Mouse (Mus musculus) adrenal gland, adult 8-10 months (tissue): ENCODE measurements around the gene Glis2. TPM values are rescaled to one million over a fixed set of nuclear protein-coding genes. Genes with fewer than 3 reads are reported as not detected.

Experiments used
- DNase-seq: peaks from one replicate; pipeline ENCODE4 v3.0.0; 2022
- total RNA-seq, 4 experiments: library from RNA; stranded (reverse); gene quantifications; 2 replicates each; pipeline ENCODE4 v1.2.4; 2022

Glis2 gene
- total RNA-seq, 4 experiments from 2014 or later = 14.6 to 28.9 (median 23.8) TPM

DNA sequence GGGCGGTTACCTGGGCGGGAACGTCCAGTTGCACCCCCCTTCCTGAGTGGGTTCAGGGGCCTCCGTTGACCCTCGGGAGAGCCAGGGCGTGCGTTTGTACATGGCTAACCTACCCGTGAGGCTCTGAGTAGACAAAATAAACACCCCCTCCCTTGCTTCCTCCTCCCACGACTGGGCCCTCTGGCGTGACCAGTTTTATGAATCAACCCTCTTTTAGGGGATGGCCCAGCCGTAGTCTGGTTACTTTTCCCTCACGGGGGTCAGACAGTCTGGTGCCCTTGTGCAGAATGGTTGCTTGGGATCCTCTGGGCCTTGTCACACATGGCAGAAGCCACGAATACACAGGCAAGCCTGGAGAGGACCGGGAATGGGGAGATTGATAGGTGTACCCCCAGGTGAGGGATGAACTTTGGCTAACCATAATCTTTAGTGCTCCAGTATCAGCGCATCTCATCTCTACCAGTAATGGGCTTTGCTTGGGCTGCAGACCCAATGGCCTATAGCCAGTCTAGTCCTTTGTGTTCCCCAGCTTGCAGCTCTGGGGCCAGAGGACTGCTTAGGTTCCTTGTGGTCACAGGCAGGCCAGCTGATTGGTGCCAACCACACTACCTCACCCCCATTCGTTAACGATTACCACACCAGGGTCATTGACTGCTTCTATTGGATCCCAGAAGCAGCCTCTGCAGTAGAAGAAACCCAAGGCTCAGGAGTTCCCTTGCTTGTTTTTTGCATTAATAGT lies 45.9 kb downstream of the Glis2 start:
- no peak for DNase-seq

DNA sequence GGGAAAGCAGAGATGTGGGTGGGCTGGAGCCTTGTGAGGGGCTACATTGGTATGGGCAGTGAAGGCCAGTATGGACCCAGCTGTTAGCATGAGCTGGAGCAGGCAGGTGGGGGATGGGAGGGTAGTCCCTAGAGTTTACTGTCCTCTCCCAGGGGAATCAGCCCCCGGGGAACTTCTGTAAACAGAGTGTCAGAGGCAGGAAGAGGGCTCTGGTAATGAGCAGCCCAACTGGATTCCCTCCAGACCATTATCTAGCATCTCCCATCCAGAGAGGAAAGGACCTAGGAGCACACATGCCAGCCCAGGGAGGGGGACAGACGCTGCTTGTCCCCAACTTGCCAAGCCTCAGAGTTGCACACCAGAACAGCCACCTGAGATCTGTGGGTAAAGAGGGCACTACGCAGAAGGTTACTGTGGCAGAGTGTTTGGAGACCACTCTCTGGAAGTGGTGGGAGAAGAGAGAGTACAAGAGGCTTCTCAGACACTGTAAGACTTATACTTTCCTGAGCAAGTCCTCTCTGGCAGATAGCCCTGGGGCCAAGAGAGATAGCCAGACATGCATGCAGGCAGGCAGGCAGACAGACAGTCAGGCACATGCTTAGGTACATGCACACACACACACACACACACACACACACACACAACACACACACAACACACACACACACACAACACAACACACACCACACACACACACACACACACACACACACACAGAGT lies 46.8 kb downstream of the Glis2 start:
- no peak for DNase-seq

DNA sequence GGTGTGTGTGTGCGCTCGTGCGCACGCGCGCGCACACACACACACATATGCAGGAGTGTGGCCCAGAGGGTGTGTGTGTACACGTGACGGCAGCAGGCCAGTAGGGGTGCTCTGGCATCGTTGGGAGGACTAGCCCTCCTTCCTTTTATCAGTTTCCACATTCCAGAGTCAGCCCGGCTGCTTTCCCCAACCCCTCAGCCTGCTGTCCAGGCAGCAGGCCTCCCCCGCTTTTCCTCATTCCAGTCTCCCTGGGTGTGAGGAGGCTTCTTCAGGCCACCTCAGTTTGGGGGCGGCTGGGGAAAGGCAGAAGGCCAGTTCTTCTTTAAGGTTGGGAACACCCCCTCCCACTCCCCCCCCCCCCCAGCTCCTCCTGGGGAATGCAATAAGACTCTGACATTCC lies 47.7 kb downstream of the Glis2 start:
- no peak for DNase-seq

DNA sequence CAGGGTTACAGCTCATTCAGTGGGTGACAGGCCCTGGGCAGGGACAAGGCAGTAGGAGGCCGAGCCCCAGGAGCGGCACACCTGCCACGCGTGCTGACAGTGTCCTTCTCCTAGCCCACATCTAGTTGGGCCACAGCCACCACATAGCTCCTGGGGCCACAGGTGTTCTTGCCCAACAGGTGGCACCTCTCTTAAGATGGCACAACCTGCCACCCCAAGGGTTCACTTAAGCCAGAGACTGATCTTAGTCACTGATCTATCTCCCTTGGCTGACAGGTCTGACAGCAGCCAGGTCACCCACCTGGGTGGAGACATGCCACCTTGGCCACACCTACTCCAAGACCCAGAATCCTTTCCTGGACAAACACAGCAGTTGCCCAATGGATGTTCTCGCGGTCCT lies 48.4 kb downstream of the Glis2 start:
- DNase-seq = no peak

DNA sequence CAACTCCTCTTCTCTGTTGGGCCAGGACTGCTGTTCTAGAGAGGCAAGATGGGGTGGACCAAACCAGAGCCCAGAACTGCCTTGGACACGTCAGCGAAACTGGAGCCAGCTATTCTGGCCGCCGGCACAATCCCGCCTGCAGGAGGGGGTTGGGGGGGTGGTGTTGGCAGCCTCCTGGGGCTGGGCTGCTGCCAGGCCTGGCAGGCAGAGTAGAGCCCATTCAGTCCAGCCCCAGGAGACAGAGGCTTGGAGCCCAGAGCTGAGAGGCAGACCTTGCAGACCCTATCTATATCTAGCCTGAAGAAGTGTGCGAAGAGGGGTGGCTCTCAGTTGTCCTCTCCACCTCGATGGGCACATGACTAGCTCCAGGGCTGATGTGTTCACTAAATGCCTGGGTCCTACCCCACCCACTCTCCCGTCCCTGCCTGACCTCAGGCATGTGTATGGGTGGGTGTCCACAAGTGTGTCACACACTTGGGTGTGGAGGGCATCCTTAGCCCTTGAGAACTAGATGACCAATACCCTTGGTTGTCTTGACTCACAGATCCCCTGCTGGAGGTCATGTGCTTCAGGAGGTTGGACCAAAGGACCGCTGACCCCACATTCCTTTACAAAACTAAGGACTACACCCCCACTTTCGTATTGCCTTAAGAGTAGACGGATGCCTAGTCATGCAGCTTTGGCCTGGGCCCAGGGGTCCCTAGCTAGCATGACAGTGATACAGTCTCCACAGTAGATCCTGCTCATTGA lies 49.3 kb downstream of the Glis2 start:
- DNase-seq = peak; percentile 73

DNA sequence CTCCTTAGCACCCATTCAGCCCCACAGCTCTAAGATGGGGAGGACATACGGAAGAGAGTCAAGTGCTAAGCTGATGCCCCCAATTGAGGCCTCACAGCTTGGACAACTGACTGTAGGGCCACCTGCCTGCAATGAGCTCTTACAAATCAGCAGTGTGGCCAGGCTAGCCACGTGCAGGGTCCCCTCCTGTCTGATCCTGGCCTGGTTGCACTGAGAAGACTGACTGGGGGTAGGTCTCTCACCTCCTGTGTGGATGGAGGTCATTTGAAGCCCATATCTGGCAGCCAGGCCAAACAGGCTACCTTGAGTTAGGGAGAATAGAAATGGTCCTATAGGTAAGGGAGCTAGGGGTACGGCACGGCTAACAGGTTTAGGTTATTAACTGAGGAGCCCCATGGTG lies 51.4 kb downstream of the Glis2 start:
- DNase-seq = no peak

DNA sequence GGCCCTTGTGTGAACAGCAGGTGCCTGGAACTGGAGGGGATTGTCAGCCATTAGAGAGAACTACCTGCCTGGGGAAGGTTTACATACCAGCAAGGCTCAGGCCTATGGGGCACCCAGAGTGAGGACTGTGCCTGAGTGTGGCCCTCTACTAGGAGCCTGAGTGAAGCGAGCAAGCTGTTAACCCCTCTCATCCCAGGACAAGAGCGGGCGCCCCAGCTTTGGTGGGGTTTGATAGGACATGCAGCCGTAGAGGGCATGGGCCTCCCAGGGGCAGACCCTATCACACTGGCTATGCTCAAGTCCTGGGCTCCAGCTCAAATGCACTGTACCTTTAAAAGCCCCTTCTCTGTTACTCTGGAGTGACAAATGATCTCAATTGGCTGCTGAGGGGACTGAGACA lies 52.3 kb downstream of the Glis2 start:
- DNase-seq = no peak

DNA sequence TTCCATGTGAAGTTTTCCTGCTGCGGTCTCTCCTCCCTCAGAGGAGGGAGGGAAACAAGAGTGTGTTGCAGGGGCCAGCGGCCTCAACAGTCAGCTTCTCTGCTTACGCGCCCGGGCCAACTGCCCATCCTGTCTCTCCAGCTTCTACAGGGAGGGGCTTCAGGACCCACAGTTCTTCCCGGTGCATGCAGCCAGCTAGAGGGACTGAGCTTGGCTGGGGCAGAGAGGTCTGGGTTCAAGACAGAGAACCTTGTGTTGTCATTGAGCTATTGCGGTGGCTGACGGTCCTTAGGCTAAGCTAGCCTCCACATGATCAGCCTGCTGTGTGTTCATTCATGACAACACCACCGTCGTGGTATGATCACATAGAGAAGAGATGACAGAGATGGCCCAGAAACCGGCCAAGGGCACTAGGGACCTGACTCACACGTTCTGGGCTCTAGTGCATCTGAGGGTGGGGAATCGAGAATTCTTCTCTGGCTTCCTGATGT lies 53.2 kb downstream of the Glis2 start:
- DNase-seq = peak; percentile 79

DNA sequence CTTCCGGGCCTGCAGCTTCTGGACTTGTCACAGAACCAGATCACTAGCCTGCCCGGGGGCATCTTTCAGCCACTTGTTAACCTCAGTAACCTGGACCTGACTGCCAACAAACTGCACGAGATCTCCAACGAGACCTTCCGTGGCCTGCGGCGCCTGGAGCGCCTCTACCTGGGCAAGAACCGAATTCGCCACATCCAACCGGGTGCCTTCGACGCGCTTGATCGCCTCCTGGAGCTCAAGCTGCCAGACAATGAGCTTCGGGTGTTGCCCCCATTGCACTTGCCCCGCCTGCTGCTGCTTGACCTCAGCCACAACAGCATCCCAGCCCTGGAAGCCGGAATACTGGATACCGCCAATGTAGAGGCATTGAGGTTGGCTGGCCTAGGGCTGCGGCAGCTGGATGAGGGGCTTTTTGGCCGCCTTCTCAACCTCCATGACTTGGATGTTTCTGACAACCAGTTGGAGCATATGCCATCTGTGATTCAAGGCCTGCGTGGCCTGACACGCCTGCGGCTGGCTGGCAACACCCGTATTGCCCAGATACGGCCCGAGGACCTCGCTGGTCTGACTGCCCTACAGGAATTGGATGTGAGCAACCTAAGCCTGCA lies 54.0 kb downstream of the Glis2 start:
- DNase-seq = no peak

DNA sequence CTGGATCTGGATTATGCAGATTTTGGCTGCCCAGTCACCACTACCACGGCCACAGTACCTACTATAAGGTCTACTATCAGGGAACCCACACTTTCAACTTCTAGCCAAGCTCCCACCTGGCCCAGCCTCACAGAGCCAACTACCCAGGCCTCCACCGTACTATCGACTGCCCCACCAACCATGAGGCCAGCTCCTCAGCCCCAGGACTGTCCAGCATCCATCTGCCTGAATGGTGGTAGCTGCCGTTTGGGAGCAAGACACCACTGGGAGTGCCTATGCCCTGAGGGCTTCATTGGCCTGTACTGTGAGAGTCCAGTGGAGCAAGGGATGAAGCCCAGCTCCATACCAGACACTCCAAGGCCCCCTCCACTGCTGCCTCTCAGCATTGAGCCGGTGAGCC lies 54.7 kb downstream of the Glis2 start:
- DNase-seq = no peak

DNA sequence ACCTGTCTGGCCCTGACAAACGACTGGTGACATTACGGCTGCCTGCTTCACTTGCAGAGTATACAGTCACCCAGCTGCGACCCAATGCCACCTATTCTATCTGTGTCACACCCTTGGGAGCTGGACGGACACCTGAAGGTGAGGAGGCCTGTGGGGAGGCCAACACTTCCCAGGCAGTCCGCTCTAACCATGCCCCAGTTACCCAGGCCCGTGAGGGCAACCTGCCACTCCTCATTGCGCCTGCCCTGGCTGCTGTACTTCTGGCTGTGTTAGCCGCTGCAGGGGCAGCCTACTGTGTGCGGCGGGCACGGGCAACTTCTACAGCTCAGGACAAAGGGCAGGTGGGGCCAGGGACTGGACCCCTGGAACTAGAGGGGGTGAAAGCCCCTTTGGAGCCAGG lies 55.2 kb downstream of the Glis2 start:
- DNase-seq = no peak

DNA sequence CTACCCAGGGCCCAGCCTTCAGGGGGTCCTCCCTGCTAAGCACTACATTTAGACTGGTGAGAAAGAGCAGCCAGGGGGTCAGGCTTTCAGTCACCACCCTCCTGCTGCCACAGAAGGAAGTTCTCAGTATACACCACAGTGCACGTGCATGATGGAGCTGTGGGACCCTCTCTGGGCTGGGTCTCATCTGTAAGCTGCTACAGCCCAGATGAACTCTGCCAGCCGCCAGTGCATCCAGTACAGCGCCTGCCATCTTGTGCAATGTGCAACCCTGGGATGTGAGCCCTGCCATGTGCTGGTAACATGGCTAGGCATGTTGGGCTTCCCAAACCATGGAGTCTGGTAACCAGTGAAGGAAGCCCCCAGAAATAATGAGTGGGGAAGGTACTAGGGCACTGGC lies 55.6 kb downstream of the Glis2 start:
- no peak for DNase-seq

DNA sequence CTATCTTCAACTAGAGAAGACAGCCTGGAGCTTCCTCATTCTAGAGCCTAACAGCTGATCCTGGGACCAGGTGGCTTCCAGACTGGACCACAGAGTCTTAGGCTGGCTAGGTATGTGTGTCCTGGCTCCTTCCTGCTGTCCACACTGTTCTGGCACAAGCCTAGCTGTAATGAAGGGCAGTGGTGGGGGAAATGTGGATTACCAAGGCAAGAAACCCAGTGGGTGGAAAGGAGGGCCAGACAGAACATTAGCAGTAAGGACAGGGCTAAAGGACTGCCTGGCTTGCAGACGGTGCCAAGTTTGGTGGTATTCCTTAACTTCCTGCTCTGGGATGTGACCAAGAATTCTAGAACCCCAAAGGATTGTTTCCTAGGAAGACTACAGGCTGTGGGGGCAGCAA lies 56.6 kb downstream of the Glis2 start:
- no peak for DNase-seq

DNA sequence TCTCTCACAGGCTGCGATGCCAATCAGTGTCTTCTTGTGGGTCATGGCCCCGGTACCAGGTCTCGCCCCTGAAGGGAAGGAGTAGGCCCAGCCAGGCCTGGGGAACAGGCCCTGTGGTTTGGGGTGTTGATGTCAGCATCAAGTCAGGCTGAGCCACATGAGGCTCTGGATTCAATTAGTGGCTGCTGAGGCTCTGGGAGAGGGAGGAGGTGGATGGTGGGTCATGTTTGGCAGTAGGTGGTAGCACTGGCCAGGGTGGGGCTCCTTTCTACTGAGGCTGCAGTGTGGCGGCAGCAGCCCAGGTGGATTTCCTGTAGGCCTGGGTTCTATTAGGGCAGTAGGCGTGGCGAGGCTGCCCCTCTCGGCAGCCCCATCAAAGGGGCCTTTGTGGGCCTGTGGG lies 57.1 kb downstream of the Glis2 start:
- no peak for DNase-seq

DNA sequence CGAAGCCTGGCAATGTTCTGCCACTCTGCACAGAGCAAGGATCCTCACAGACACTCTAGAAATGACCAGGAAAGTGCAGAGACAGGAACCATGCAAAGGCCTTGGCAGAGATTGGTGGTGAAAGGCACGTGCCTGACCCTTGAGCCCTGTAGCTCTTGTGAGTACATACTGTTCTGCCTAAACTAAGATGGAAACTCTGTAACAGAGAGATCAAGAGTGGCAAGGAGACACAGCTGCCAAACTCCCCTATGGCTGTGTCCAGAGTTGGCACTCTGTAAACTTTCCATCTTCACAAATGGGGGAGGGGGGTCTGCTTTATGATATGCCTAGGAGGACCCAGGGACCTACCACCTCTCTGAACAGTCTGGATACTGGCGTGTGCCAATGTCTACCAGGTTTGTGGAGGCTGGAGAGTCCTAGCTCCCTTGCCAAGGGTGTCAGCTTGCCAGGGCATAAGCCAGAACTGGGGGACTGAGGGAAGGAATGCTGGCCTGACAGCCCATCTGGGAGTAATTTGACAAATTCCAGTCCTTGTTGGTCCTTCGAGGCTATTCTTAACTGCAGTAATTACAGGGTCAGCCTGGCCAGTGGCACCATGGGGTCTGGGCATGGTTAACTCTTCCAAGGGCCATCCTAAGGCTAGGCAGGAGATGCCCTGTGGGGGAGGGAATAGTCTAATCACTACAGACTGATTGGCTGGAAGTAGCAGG lies 58.3 kb downstream of the Glis2 start:
- no peak for DNase-seq

DNA sequence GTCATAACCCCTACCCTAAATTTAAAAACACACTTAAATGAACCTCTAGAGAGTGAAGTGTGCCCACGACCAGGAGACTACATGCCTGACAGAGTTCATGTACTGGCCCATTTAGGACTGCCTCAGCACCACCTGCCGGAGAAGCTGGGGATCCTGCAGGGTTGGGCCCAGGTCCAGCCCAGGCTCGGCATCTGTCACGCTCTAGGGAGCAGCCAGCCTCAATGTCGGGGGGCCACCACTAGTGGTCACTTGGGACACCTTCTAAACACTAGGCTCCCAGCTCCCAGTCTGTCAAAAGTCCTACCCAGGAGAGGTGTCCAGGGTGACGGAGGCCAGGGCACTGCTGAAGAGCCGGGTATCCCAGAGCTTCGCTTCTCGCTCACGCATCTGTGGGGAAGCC lies 60.2 kb downstream of the Glis2 start:
- no peak for DNase-seq

DNA sequence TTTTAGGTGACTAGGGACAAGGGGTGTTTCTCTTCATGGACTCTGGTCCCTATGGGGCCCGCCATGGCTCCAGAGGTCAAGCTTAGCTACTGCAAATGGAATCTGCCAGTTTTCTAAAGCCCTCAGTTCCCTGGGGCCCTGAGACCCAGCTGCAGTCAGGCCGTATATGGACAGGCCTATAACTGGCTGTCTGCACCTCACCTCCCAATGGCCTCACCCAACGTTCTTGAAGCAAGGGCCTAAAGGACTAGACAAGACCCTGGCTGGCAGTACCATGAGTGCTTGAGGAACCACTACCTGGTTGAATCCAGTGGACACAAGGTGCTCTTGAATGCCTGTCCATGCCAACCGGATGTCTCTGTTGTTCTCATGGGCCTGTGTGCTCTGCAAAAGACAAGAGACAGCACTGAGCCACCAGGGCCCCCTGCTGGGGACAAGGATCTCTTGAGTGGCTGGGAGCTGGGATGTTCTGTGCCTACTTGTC lies 60.8 kb downstream of the Glis2 start:
- DNase-seq = no peak

DNA sequence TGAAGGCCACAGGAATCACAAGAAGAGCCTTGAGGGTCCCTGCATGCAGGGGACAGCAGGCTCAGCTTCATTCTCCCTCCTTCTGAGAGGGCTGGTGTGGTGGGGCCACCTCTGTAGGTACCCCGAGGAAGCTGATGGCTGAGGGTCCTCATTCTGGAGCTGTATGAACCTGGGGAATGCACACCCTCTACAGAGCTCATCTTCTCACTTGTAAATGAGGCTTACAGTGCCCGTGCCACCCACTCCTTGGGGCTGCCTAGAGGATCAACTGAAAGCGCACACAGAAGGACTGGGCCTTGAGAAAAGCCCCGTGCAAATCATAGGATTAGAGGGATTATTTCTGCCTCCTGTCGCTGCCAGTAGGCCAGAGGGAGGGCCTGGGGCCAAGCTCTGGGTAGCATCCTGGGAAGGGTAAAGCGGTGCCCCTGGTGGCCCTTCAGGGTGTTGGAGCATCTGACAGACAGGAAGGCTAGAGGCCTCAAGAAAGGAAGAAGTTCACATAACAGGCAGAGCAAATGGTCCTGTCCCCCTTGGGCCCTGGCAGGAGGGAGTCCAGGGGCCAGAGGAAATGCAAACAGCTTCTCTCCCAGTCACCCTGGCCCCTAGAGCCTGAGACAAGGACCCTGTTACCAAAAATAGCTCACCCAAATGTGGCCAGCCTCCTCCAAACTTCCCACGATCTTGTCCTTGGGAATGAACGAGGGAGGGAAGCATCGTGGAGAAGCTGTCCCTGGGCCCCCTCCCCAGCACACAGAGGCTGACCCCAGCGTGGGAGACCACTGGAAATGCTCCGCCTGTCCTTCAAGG lies 61.5 kb downstream of the Glis2 start:
- DNase-seq = no peak

DNA sequence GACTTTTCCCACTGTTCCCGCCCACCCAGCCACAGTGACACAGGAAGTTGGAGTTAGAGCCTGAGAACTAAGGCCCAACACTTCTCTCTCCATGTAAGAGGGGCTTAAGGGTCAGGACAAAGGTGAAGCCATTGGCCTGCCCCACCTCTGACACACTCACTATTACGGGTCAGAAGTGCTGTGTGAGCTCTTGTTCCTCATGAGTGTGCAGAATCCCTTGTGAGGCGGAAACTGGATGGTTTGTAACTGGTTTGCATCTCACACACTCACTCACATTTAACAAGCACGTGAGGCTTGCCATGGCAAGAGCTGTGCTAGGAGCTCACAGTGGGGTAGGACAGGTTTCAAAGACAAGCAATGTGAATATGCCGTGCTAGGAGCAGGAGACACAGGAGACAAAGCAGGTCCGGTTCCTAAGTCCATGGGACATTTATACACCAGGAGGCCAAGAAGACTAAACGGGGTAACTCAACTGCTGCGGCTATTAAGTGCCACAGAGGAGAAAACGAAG lies 62.1 kb downstream of the Glis2 start:
- no peak for DNase-seq

DNA sequence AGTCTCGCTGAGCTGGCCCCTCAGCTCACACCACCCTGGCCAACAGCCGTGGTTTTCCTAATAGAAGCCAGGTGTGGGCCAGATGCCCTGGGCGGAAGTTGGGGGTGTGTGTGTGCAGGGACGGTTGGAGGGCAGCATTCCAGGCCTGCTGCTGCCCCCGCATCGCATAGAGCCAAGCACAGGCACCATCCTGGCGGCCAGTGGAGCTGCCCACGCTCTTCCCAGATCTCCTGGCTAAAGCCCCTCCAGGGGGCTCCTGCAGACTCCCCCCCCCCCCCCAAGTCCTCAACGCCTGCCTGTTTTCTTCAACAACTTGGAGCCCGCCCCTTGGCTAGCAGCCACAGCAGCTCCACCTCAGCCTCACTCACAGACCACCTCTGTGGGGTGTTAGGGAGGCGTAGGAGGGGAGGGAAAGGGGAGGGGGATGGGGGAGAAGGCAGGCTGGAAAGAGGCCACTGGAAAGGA lies 64.3 kb downstream of the Glis2 start:
- no peak for DNase-seq

DNA sequence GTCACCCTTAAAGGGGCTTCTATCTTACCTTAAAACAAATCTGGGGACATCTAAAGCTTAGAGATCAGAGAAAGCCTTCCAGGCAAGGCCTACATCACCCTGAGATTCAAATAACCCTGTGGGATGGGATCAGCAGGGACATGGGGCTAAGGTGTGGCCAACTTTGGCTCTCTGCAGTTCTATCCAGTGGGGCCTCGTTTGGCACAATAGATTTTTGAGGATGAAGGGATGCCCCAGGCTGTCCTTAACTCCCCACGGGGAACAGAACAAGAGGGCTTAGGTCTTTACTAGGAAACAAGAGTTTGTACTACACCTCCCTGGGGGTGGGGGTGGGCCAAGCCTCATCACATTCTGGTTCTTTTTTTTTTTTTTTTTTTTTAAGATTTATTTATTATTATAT lies 64.8 kb downstream of the Glis2 start:
- no peak for DNase-seq
